Mouse (Mus musculus) neural tube, embryonic 10.5 days (tissue): ENCODE measurements around the gene Gm45717.
"Not testable (repeated sequence)": the region's sequence is repeated elsewhere in the genome, so short reads cannot be mapped to it uniquely, and the experiment has no call there.

ENCODE experiments used
- DNase-seq: peaks from one replicate; pipeline ENCODE4 v3.0.0-alpha.2; 2017; ENCODE audit warnings: low spot score; ENCODE audit errors: extremely low spot score

Gm45717 gene

GRCm38 (mm10) chr7:140968710-140969109 lies 13.0 kb upstream of the Gm45717 start:
- not testable (repeated sequence) for DNase-seq

- DNase-seq, result no peak
Observed at GRCm38 (mm10) chr7:140967862-140968591, 12.3 kb upstream of the Gm45717 start.

- DNase-seq, result no peak
Observed at GRCm38 (mm10) chr7:140966921-140967320, 11.2 kb upstream of the Gm45717 start, which contains the start of gene Ifitm1. TSS of gene Ifitm1 (plus strand) at chr7:140967221.

- no peak for DNase-seq
Observed at GRCm38 (mm10) chr7:140962733-140963132, 7.0 kb upstream of the Gm45717 start.

GRCm38 (mm10) chr7:140961416-140961815 lies 5.7 kb upstream of the Gm45717 start:
- no peak for DNase-seq

GRCm38 (mm10) chr7:140960026-140960425 lies 4.3 kb upstream of the Gm45717 start:
- DNase-seq, result no peak

GRCm38 (mm10) chr7:140959181-140959901 lies 3.6 kb upstream of the Gm45717 start:
- DNase-seq, result no peak

GRCm38 (mm10) chr7:140956556-140956869 lies 776 bp upstream of the Gm45717 start:
- no peak for DNase-seq

- DNase-seq, result peak; percentile 42
Observed at GRCm38 (mm10) chr7:140955342-140955741, 395 bp downstream of the Gm45717 start.

- DNase-seq, result no peak
Observed at GRCm38 (mm10) chr7:140954733-140955071, 1.0 kb downstream of the Gm45717 start.

- DNase-seq, result no peak
Observed at GRCm38 (mm10) chr7:140953800-140954732, 1.7 kb downstream of the Gm45717 start.

GRCm38 (mm10) chr7:140953133-140953532 lies 2.6 kb downstream of the Gm45717 start:
- DNase-seq, result no peak

GRCm38 (mm10) chr7:140952441-140952840 lies 3.3 kb downstream of the Gm45717 start:
- DNase-seq, result no peak

- DNase-seq, result no peak
Observed at GRCm38 (mm10) chr7:140951765-140952164, 4.0 kb downstream of the Gm45717 start.

GRCm38 (mm10) chr7:140951051-140951450 lies 4.7 kb downstream of the Gm45717 start:
- DNase-seq, result no peak

- no peak for DNase-seq
Observed at GRCm38 (mm10) chr7:140949824-140950530, 5.8 kb downstream of the Gm45717 start, which contains the start of gene Ifitm5. TSS of gene Ifitm5 (minus strand) at chr7:140950291.

- DNase-seq, result no peak
Observed at GRCm38 (mm10) chr7:140949255-140949654, 6.5 kb downstream of the Gm45717 start.

- no peak for DNase-seq
Observed at GRCm38 (mm10) chr7:140948161-140948560, 7.6 kb downstream of the Gm45717 start.

GRCm38 (mm10) chr7:140946980-140947379 lies 8.8 kb downstream of the Gm45717 start:
- DNase-seq, result no peak

- no peak for DNase-seq
Observed at GRCm38 (mm10) chr7:140946311-140946710, 9.4 kb downstream of the Gm45717 start.

GRCm38 (mm10) chr7:140945247-140945646 lies 10.5 kb downstream of the Gm45717 start:
- DNase-seq, result no peak
